Mouse (Mus musculus) cerebellum, adult 2 months (tissue): ENCODE data around the gene Mpdu1.

Experiments
- CTCF ChIP-seq: fragments of 200-500 bp; IDR thresholded peaks from 2 replicates; pipeline ENCODE4 v1.5.1; 2011; ENCODE audit warnings: low read depth, mild to moderate bottlenecking, control low read depth, low read length, moderate library complexity, borderline replicate concordance; ENCODE audit not compliant: insufficient read depth
- POLR2A ChIP-seq: fragments of 200-500 bp; IDR thresholded peaks from 2 replicates; pipeline ENCODE4 v1.6.1; 2011; ENCODE audit warnings: low read length, control low read depth, borderline replicate concordance; ENCODE audit not compliant: insufficient read depth

DNA sequence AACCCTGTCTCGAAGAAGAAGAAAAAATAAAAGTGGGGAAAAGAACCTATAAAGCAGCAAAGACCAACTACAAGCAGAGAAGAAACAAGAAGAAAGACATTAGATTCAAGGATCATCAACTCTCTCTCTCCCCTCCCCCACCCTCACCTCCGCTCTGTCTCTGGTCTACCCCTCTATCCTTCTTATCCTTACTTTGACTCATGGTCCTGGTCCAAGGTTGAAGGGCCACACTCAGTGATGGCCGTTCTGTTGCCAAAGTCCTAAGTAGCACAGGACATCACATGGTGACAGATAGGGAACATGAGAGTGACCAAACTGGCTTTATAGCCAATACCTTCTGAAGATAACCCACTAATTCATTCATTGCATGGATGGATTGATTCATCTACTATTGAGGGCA lies 35.0 kb upstream of the Mpdu1 start:
- TF ChIP-seq POLR2A (no peak), CTCF (no peak)
